Mouse (Mus musculus) testis, adult 2 months (tissue): ENCODE measurements around the gene Rfx7. TPM values are rescaled to one million over a fixed set of nuclear protein-coding genes. Genes with fewer than 3 reads are reported as not detected.
"Not testable (repeated sequence)": the region's sequence is repeated elsewhere in the genome, so short reads cannot be mapped to it uniquely, and the experiment has no call there.

ENCODE experiments used
- H3K27ac ChIP-seq: fragments of 200-500 bp; 2 replicates; pipeline ENCODE4 v1.5.1; 2012; ENCODE audit warnings: low read depth, low read length; ENCODE audit not compliant: control insufficient read depth, insufficient read depth
- H3K27me3 ChIP-seq: fragments of 200-500 bp; 2 replicates; pipeline ENCODE4 v1.6.1; 2012; ENCODE audit warnings: mild to moderate bottlenecking, low read length, moderate library complexity; ENCODE audit not compliant: control insufficient read depth, insufficient read depth
- H3K36me3 ChIP-seq: fragments of 200-500 bp; 2 replicates; pipeline ENCODE4 v1.6.1; 2012; ENCODE audit warnings: mild to moderate bottlenecking, low read length; ENCODE audit not compliant: control insufficient read depth, insufficient read depth
- H3K4me1 ChIP-seq: fragments of 200-500 bp; 2 replicates; pipeline ENCODE4 v1.6.1; 2012; ENCODE audit warnings: low read length; ENCODE audit not compliant: control insufficient read depth, insufficient read depth
- H3K4me3 ChIP-seq: fragments of 200-500 bp; 2 replicates; pipeline ENCODE4 v1.5.1; 2012; ENCODE audit warnings: low read depth, mild to moderate bottlenecking, low read length, moderate library complexity, mixed read lengths; ENCODE audit not compliant: control insufficient read depth
- CTCF ChIP-seq: fragments of 200-500 bp; IDR thresholded peaks from 2 replicates; pipeline ENCODE4 v1.5.1; 2012; ENCODE audit warnings: low read depth, mild to moderate bottlenecking, inconsistent platforms, low read length, moderate library complexity; ENCODE audit not compliant: control insufficient read depth, insufficient read depth, insufficient replicate concordance
- POLR2A ChIP-seq: fragments of 200-500 bp; IDR thresholded peaks from 2 replicates; pipeline ENCODE4 v1.6.1; 2012; ENCODE audit warnings: low read depth, mild to moderate bottlenecking, inconsistent platforms, low read length, moderate library complexity; ENCODE audit not compliant: control insufficient read depth
- polyA plus RNA-seq: library from polyadenylated mRNA; depleted of rRNA; stranded (reverse); fragments of >200 nt; gene quantifications from 2 replicates; pipeline ENCODE4 v1.2.3, GENCODE M21; 2012

The Rfx7 gene
- polyA plus RNA-seq, 1 experiment, result 6.4 TPM

- H3K4me3 ChIP-seq, result no peak overlapping the region
- no peaks in the 10 kb centered on the region for H3K36me3 ChIP-seq
- no peaks in the 10 kb centered on the region for H3K4me1 ChIP-seq
- TF ChIP-seq POLR2A (no peak), CTCF (no peak)
- H3K27ac ChIP-seq, result no peak overlapping the region
- no peaks in the 10 kb centered on the region for H3K27me3 ChIP-seq
Observed at GRCm38 (mm10) chr9:72558780-72559179, 26.7 kb downstream of the Rfx7 start.

GRCm38 (mm10) chr9:72560316-72560715 is 28.3 kb downstream of the Rfx7 start:
- Histone ChIP-seq H3K36me3 (no peaks in the 10 kb centered on the region), H3K4me3 (no peak overlapping the region), H3K27ac (no peak overlapping the region), H3K27me3 (no peaks in the 10 kb centered on the region), H3K4me1 (no peaks in the 10 kb centered on the region)
- no peak for TF ChIP-seq POLR2A
- no peak for TF ChIP-seq CTCF

GRCm38 (mm10) chr9:72563277-72563676 is 31.2 kb downstream of the Rfx7 start:
- Histone ChIP-seq H3K36me3 (no peaks in the 10 kb centered on the region), H3K27ac (no peak overlapping the region), H3K27me3 (no peaks in the 10 kb centered on the region), H3K4me3 (no peak overlapping the region), H3K4me1 (no peaks in the 10 kb centered on the region)
- TF ChIP-seq POLR2A (no peak), CTCF (no peak)

- no peaks in the 10 kb centered on the region for H3K36me3 ChIP-seq
- H3K4me3 ChIP-seq, result no peak overlapping the region
- H3K27ac ChIP-seq, result no peak overlapping the region
- no peaks in the 10 kb centered on the region for H3K4me1 ChIP-seq
- H3K27me3 ChIP-seq, result no peaks in the 10 kb centered on the region
- TF ChIP-seq CTCF (no peak), POLR2A (no peak)
Observed at GRCm38 (mm10) chr9:72567116-72567515, 35.1 kb downstream of the Rfx7 start.

- no peaks in the 10 kb centered on the region for H3K4me1 ChIP-seq
- no peaks in the 10 kb centered on the region for H3K27me3 ChIP-seq
- TF ChIP-seq POLR2A (no peak), CTCF (no peak)
- no peak overlapping the region for H3K27ac ChIP-seq
- H3K36me3 ChIP-seq, result no peaks in the 10 kb centered on the region; the same call in 1 of the 2 replicates
- no peak overlapping the region for H3K4me3 ChIP-seq
Observed at GRCm38 (mm10) chr9:72580216-72580615, 48.2 kb downstream of the Rfx7 start.

- Histone ChIP-seq H3K27me3 (no peaks in the 10 kb centered on the region), H3K4me3 (no peak overlapping the region), H3K27ac (no peak overlapping the region), H3K36me3 (no peaks in the 10 kb centered on the region; the same call in 1 of the 2 replicates), H3K4me1 (no peaks in the 10 kb centered on the region)
- TF ChIP-seq CTCF (no peak), POLR2A (no peak)
Observed at GRCm38 (mm10) chr9:72590861-72591260, 58.8 kb downstream of the Rfx7 start.

GRCm38 (mm10) chr9:72592016-72592415 is 60.0 kb downstream of the Rfx7 start:
- Histone ChIP-seq H3K27ac (no peak overlapping the region), H3K27me3 (no peaks in the 10 kb centered on the region), H3K36me3 (no peaks in the 10 kb centered on the region; the same call in 1 of the 2 replicates), H3K4me1 (no peaks in the 10 kb centered on the region), H3K4me3 (no peak overlapping the region)
- TF ChIP-seq POLR2A (no peak), CTCF (no peak)

- H3K27me3 ChIP-seq, H3K4me1 ChIP-seq, H3K4me3 ChIP-seq, H3K27ac ChIP-seq, H3K36me3 ChIP-seq: not testable (repeated sequence)
Observed at GRCm38 (mm10) chr9:72594656-72595055, 62.6 kb downstream of the Rfx7 start.
